Mouse (Mus musculus) spleen, postnatal 36 days (tissue): ENCODE measurements at regions not wholly inside any gene's neighbourhood (a gene's known extent, or its start where the extent isn't known, plus 50 kb on each side); places are given as distances from the start of the nearest gene placed in this dataset.
A peak's percentile ranks its signal among the peaks of the same experiment; 100 is the strongest.
"Not testable (repeated sequence)": the region's sequence is repeated elsewhere in the genome, so short reads cannot be mapped to it uniquely, and the experiment has no call there.

Source experiments
- DNase-seq, 2 experiments: peaks; one replicate each; pipeline ENCODE4 v3.0.0; 2022; ENCODE audit warnings: low spot score in 2 of 2, mixed read lengths in 1 of 2

- DNase-seq: no peak
Measured at GRCm38 (mm10) chr14:16079096-16079495, 170.0 kb upstream of the Ngly1 start.

- DNase-seq: not testable (repeated sequence)
Measured at GRCm38 (mm10) chr14:16087231-16087630, 161.8 kb upstream of the Ngly1 start.

- DNase-seq: no peak
Measured at GRCm38 (mm10) chr14:16092391-16093132, 156.5 kb upstream of the Ngly1 start.

GRCm38 (mm10) chr14:16093133-16093505 is 156.0 kb upstream of the Ngly1 start:
- no peak for DNase-seq

- no peak for DNase-seq
Measured at GRCm38 (mm10) chr14:16109414-16109813, 139.7 kb upstream of the Ngly1 start.

GRCm38 (mm10) chr14:16132672-16133071 is 116.4 kb upstream of the Ngly1 start:
- no peak for DNase-seq

- DNase-seq: no peak
Measured at GRCm38 (mm10) chr14:16133410-16133809, 115.7 kb upstream of the Ngly1 start.

GRCm38 (mm10) chr14:16136187-16136586 is 112.9 kb upstream of the Ngly1 start:
- DNase-seq: no peak

GRCm38 (mm10) chr14:16144299-16144698 is 104.8 kb upstream of the Ngly1 start:
- no peak for DNase-seq

GRCm38 (mm10) chr14:16146811-16147210 is 102.3 kb upstream of the Ngly1 start:
- DNase-seq: no peak

- no peak for DNase-seq
Measured at GRCm38 (mm10) chr14:16151815-16152214, 97.3 kb upstream of the Ngly1 start.

GRCm38 (mm10) chr14:16152702-16153101 is 96.4 kb upstream of the Ngly1 start:
- no peak for DNase-seq

- no peak for DNase-seq
Measured at GRCm38 (mm10) chr14:16155106-16155505, 94.0 kb upstream of the Ngly1 start.

GRCm38 (mm10) chr14:16170226-16170625 is 78.9 kb upstream of the Ngly1 start:
- peak; percentile 60 for DNase-seq

- no peak for DNase-seq
Measured at GRCm38 (mm10) chr14:16172261-16172660, 76.8 kb upstream of the Ngly1 start.

- peak; percentile 91 to 92 for DNase-seq
Measured at GRCm38 (mm10) chr14:16173292-16173691, 75.8 kb upstream of the Ngly1 start.

GRCm38 (mm10) chr14:16178227-16178626 is 70.9 kb upstream of the Ngly1 start:
- DNase-seq: no peak

GRCm38 (mm10) chr14:16181822-16182221 is 67.3 kb upstream of the Ngly1 start:
- no peak for DNase-seq

GRCm38 (mm10) chr14:16185246-16185645 is 63.8 kb upstream of the Ngly1 start:
- no peak for DNase-seq
